Comparison of ENCODE assay signal across 9 mouse cellular contexts in the genomic region with DNA sequence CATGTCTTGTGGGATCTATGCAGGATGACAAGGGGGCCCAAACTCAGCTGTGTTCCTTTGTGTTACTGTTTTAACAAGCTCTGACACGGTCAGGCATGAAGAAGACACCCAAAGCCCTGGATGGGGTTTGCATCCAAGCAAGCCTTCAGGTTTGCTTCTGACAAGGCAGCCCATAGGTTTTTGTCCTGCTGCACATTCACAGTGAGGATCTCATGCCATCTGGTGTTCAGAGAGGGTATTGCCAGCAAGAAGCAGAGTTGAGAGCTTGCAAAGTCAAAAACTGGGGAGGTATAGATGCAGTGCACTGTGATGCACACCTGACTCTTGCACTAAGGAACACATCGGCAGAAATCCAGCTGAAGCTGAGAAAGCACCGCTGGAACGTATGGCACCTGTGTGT.
DNase-seq lines count a peak whose midpoint lies in the region; ATAC-seq lines count a peak whose summit lies in the region.
"Had no signal": no experiment of that assay in that cellular context is flagged by ENCODE, and none has a peak within 500 bp of the region (broad histone marks: within the 10 kb centered on the region; RNA-seq: fewer than 3 reads in every experiment).

No protein-coding gene starts in this region.

- WGBS in intestine, embryonic 14.5 days, result 54% methylated on average over 4 of the region's 4 CpGs
- WGBS in intestine, embryonic 16.5 days, result 49% methylated on average over 4 of the region's 4 CpGs
- WGBS in midbrain, embryonic 14.5 days, result 46% methylated on average over 4 of the region's 4 CpGs

- no peak overlapping the region for H3K4me3 ChIP-seq in intestine, embryonic 14.5 days (ENCODE audit: low read depth, low read length)
- no peak overlapping the region for H3K4me3 ChIP-seq in intestine, embryonic 16.5 days (ENCODE audit: low read length)
- no peak overlapping the region for H3K4me3 ChIP-seq in midbrain, embryonic 14.5 days (replicated peaks; ENCODE audit: low read depth, low read length)

- no peaks in the 10 kb centered on the region for H3K4me1 ChIP-seq in intestine, embryonic 14.5 days (replicated peaks; ENCODE audit: control insufficient read depth, insufficient read depth, low read length)
- H3K4me1 ChIP-seq in intestine, embryonic 16.5 days (ENCODE audit: control insufficient read depth, insufficient read depth, low read length), result no peaks in the 10 kb centered on the region
- 0 out of 2 replicates have a peak, but pooled peaks cover 3% of the 10 kb centered on the region for H3K4me1 ChIP-seq in midbrain, embryonic 14.5 days (ENCODE audit: control insufficient read depth, insufficient read depth, low read length)

- no peak overlapping the region for H3K9ac ChIP-seq in intestine, embryonic 14.5 days (ENCODE audit: low read length)
- no peak overlapping the region for H3K9ac ChIP-seq in intestine, embryonic 16.5 days (ENCODE audit: low read depth, low read length)
- H3K9ac ChIP-seq in midbrain, embryonic 14.5 days (replicated peaks; ENCODE audit: low read length), result no peak overlapping the region

- H3K9me3 ChIP-seq in intestine, embryonic 14.5 days (ENCODE audit: control insufficient read depth, low read length), result no peaks in the 10 kb centered on the region
- no peaks in the 10 kb centered on the region for H3K9me3 ChIP-seq in intestine, embryonic 16.5 days (ENCODE audit: control insufficient read depth, low read length)
- no peaks in the 10 kb centered on the region for H3K9me3 ChIP-seq in midbrain, embryonic 14.5 days (ENCODE audit: control insufficient read depth, low read length)

- ATAC-seq in intestine, embryonic 14.5 days (replicated peaks; ENCODE audit: low FRiP score, low TSS enrichment, low read depth), result peak; percentile 51; the same call in 1 of the 2 replicates
- no peak for ATAC-seq in intestine, embryonic 16.5 days
- peak; percentile 81 for ATAC-seq in frontal cortex, adult (ENCODE audit: low TSS enrichment)
- peak; percentile 70 for ATAC-seq in inflammation-experienced regulatory T-cells, adult 6 months
- no peak for ATAC-seq in midbrain, embryonic 14.5 days (ENCODE audit: low FRiP score, low TSS enrichment)

- H3K27me3 ChIP-seq in intestine, embryonic 14.5 days (replicated peaks; ENCODE audit: control insufficient read depth, insufficient read depth, low read length), result no peaks in the 10 kb centered on the region
- H3K27me3 ChIP-seq in intestine, embryonic 16.5 days (replicated peaks; ENCODE audit: control insufficient read depth, insufficient read depth, low read length), result no peaks in the 10 kb centered on the region
- H3K27me3 ChIP-seq in midbrain, embryonic 14.5 days (ENCODE audit: control insufficient read depth, insufficient read depth, low read length), result no peaks in the 10 kb centered on the region

- no peak overlapping the region for H3K4me2 ChIP-seq in intestine, embryonic 14.5 days (ENCODE audit: low read length)
- H3K4me2 ChIP-seq in intestine, embryonic 16.5 days (ENCODE audit: low read depth, low read length), result no peak overlapping the region
- H3K4me2 ChIP-seq in midbrain, embryonic 14.5 days (ENCODE audit: low read length), result no peak overlapping the region

- intact Hi-C loops in left cerebral cortex, postnatal 10 days (cut with DNase I), result loop anchor here (10.0 kb wide), 1 partner anchor 1894 kb away; no protein-coding TSS in a partner anchor

- peak; percentile 81 for DNase-seq in intestine, embryonic 14.5 days (ENCODE audit: low spot score)
- DNase-seq in cerebellum, adult 18-20 months, result peak; percentile 43 to 45
- peak; percentile 69 to 72 for DNase-seq in left cerebral cortex, postnatal 10 days (ENCODE audit: extremely low spot score in 1 of 2, low spot score in 2 of 2)
- DNase-seq in midbrain, embryonic 14.5 days, result peak; percentile 90
- peak; percentile 45 to 46 for DNase-seq in spleen, postnatal 36 days (ENCODE audit: low spot score in 2 of 2)

- no peak overlapping the region for H3K27ac ChIP-seq in intestine, embryonic 14.5 days (ENCODE audit: low read depth)
- H3K27ac ChIP-seq in intestine, embryonic 16.5 days (ENCODE audit: low read length), result no peak overlapping the region
- no peak overlapping the region for H3K27ac ChIP-seq in midbrain, embryonic 14.5 days (replicated peaks; ENCODE audit: low read depth, low read length)
- H3K27ac ChIP-seq: macrophage had no signal

- no peaks in the 10 kb centered on the region for H3K36me3 ChIP-seq in intestine, embryonic 14.5 days (ENCODE audit: control insufficient read depth, insufficient read depth, low read length)
- H3K36me3 ChIP-seq in intestine, embryonic 16.5 days (ENCODE audit: control insufficient read depth, insufficient read depth, low read length), result no peaks in the 10 kb centered on the region
- H3K36me3 ChIP-seq in midbrain, embryonic 14.5 days (ENCODE audit: control insufficient read depth, insufficient read depth, low read length), result no peaks in the 10 kb centered on the region

Comparison
In these comparisons a context has a peak if more than half of its experiments do, and no peak if none do; other contexts are left out.
1. ATAC-seq: peak in intestine, embryonic 14.5 days (single experiment), frontal cortex, adult (single experiment) and inflammation-experienced regulatory T-cells, adult 6 months (single experiment); none in intestine, embryonic 16.5 days (single experiment) and midbrain, embryonic 14.5 days (single experiment).
2. Peak in every context shown above with its lines, with median percentiles within 50 percentile points of each other: DNase-seq.